Mouse (Mus musculus) regulatory T cell (primary cell): ENCODE measurements around the gene Steap4.
"Not testable (repeated sequence)": the region's sequence is repeated elsewhere in the genome, so short reads cannot be mapped to it uniquely, and the experiment has no call there.

Experiments
- in situ Hi-C: fragments of 300-600 bp; cut with MboI, MseI; formaldehyde crosslinking; loops from one replicate; pipeline ENCODE4 v1.15.1; 2025; ENCODE audit warnings: high pct_unique_total_duplicates

Gene Steap4

GRCm38 (mm10) chr5:7960176-7960575, at the start of gene Steap4:
Steap4 (plus strand) TSS chr5:7960457.
- in situ Hi-C loops, result no loop called here

- in situ Hi-C loops, result no loop called here
Observed at GRCm38 (mm10) chr5:7911975-7912374, 48.3 kb upstream of the Steap4 start.

- in situ Hi-C loops, result no loop called here
Observed at GRCm38 (mm10) chr5:7917501-7918295, 42.6 kb upstream of the Steap4 start.

GRCm38 (mm10) chr5:7918296-7918579, 42.0 kb upstream of the Steap4 start:
- in situ Hi-C loops, result no loop called here

GRCm38 (mm10) chr5:7919681-7920080, 40.6 kb upstream of the Steap4 start:
- in situ Hi-C loops, result no loop called here

GRCm38 (mm10) chr5:7922751-7923150, 37.5 kb upstream of the Steap4 start:
- in situ Hi-C loops, result no loop called here

GRCm38 (mm10) chr5:7923666-7924065, 36.6 kb upstream of the Steap4 start:
- in situ Hi-C loops, result no loop called here

- in situ Hi-C loops, result no loop called here
Observed at GRCm38 (mm10) chr5:7932234-7933221, 27.7 kb upstream of the Steap4 start.

- in situ Hi-C loops, result not testable (repeated sequence)
Observed at GRCm38 (mm10) chr5:7933495-7933894, 26.8 kb upstream of the Steap4 start.

GRCm38 (mm10) chr5:7933933-7934675, 26.2 kb upstream of the Steap4 start:
- in situ Hi-C loops, result no loop called here

- in situ Hi-C loops, result no loop called here
Observed at GRCm38 (mm10) chr5:7954838-7955237, 5.4 kb upstream of the Steap4 start.

- in situ Hi-C loops, result no loop called here
Observed at GRCm38 (mm10) chr5:7955371-7955966, 4.8 kb upstream of the Steap4 start.

GRCm38 (mm10) chr5:7958061-7958460, 2.2 kb upstream of the Steap4 start:
- in situ Hi-C loops, result no loop called here

- in situ Hi-C loops, result no loop called here
Observed at GRCm38 (mm10) chr5:7959286-7959685, 971 bp upstream of the Steap4 start.

GRCm38 (mm10) chr5:7961113-7961512, 856 bp downstream of the Steap4 start:
- in situ Hi-C loops, result no loop called here

- in situ Hi-C loops, result no loop called here
Observed at GRCm38 (mm10) chr5:7965281-7965680, 5.0 kb downstream of the Steap4 start.

GRCm38 (mm10) chr5:7968152-7968551, 7.9 kb downstream of the Steap4 start:
- in situ Hi-C loops, result no loop called here

- in situ Hi-C loops, result no loop called here
Observed at GRCm38 (mm10) chr5:7972266-7972665, 12.0 kb downstream of the Steap4 start.

- in situ Hi-C loops, result no loop called here
Observed at GRCm38 (mm10) chr5:7974522-7975197, 14.4 kb downstream of the Steap4 start.

GRCm38 (mm10) chr5:7980586-7980985, 20.3 kb downstream of the Steap4 start:
- in situ Hi-C loops, result no loop called here

- in situ Hi-C loops, result no loop called here
Observed at GRCm38 (mm10) chr5:7987962-7988361, 27.7 kb downstream of the Steap4 start.
